Mouse (Mus musculus) left cerebral cortex, postnatal 4 days (tissue): ENCODE measurements around the gene Ranbp3. TPM values are rescaled to one million over a fixed set of nuclear protein-coding genes. Genes with fewer than 3 reads are reported as not detected.

Source experiments
- total RNA-seq, 2 experiments: library from RNA; stranded (reverse); gene quantifications; 2 replicates each; pipeline ENCODE4 v1.2.3; 2021

Ranbp3 gene
- total RNA-seq, 2 experiments from 2014 or later, result 102 to 112 TPM

Other genes with a start within 250 kb of the Ranbp3 start
- gene Ptprs, start 196.8 kb upstream of the Ranbp3 start, total RNA-seq, result 100 to 1,000 TPM; 821 to 872 TPM
- not detected for gene Znrf4, start 160.9 kb upstream of the Ranbp3 start, total RNA-seq
- 1 to 10 TPM; 1.9 to 2.2 TPM for gene Gm20219, start 118.9 kb upstream of the Ranbp3 start, total RNA-seq
- gene Safb2, start 88.7 kb upstream of the Ranbp3 start, total RNA-seq, result 100 to 1,000 TPM; 105 to 107 TPM
- gene Safb, start 88.5 kb upstream of the Ranbp3 start, total RNA-seq, result 100 to 1,000 TPM; 173 to 188 TPM
- gene 2410015M20Rik, start 63.5 kb upstream of the Ranbp3 start, total RNA-seq, result 100 to 1,000 TPM; 119 to 135 TPM
- gene Rpl36, start 59.9 kb upstream of the Ranbp3 start, total RNA-seq, result 100 to 1,000 TPM; 563 to 595 TPM
- 10 to 100 TPM; 61.5 to 63.4 TPM for gene Lonp1, start 46.4 kb upstream of the Ranbp3 start, total RNA-seq
- gene Catsperd, start 45.2 kb upstream of the Ranbp3 start, total RNA-seq, result 1 to 10 TPM; 1.3 to 2.2 TPM
- 100 to 1,000 TPM; 187 to 194 TPM for gene Ndufa11, start 44.5 kb downstream of the Ranbp3 start, total RNA-seq
- 10 to 100 TPM; 10.8 to 12.6 TPM for gene Vmac, start 44.7 kb downstream of the Ranbp3 start, total RNA-seq
- 1 to 10 TPM; 1.2 to 1.3 TPM for gene Nrtn, start 84.2 kb downstream of the Ranbp3 start, total RNA-seq
- 10 to 100 TPM; 80.0 to 90.4 TPM for gene Dus3l, start 91.5 kb downstream of the Ranbp3 start, total RNA-seq
- gene Prr22, start 97.0 kb downstream of the Ranbp3 start, total RNA-seq, result 1 to 10 TPM; 1.2 TPM
- gene Rfx2, start 157.7 kb downstream of the Ranbp3 start, total RNA-seq, result 1 to 10 TPM; 2.4 to 3.4 TPM
- gene Acsbg2, start 201.2 kb downstream of the Ranbp3 start, total RNA-seq, result not detected
- gene 1700061G19Rik, start 202.2 kb downstream of the Ranbp3 start, total RNA-seq, result under 1 TPM; 0.16 to 0.56 TPM